Mouse (Mus musculus) v-Abl transformed pro-B cells (cell line): ENCODE results near the gene Gnai2.

ENCODE experiments used
- in situ Hi-C, 2 experiments: fragments of 400-800 bp; cut with MboI; formaldehyde crosslinking; loops; one replicate each; pipeline ENCODE4 v1.15.1; 2025; ENCODE audit not compliant: unreplicated experiment in 2 of 2

Gnai2 gene

GRCm38 (mm10) chr9:107635279-107636028 is at the start of gene Gnai2:
Gene Gnai2, minus strand, starts transcription at chr9:107635367.
- in situ Hi-C loops: loop anchor here in 1 of 2 experiments (25.0 kb wide), 1 partner anchor 427 kb away; the partner anchor contains the start of gene Amigo3

DNA sequence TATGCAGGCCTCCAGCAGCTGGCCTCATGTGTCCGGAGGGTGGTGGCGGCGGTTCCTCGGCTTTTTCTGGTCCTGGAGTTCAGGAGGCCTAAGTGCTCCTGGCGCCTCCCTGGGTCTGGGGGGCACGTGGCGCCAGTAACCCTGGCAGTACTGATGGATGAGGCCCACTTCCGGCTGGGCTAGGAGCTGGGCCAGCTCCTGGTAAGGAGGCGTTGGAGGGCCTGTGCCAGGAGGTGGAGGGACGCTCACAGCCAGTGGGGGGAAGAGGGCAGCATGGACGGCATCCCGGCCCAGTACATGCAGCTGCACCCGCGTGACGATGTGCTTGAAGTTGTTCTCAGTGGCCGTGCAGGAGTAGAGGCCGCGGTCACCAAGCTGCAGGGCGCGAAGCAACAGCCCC is 47.2 kb upstream of the Gnai2 start:
- in situ Hi-C loops: no loop called here

DNA sequence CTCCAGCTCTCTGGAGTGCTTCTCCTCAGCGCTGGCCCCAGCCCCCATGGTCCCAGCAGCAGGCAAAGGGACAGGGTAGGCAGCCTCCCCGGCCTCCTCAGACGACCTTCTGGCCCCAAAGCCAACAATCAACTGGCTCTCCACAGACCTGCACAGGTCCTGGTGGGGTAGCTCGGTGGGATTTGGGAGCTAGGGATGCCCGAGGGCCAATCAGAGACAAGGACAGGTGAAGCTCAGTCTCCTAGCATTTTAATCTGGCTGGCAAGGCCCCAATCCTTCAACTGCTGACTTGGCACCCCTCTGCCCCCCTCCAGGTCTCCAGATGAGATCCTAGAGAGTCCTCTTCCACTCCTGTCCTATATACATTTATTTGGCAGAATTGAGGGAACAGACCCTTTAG is 44.3 kb upstream of the Gnai2 start, which contains the start of gene Gnat1:
Gnat1 (minus strand) TSS at position 212 of the 400 bp plus-strand sequence.
- in situ Hi-C loops: loop anchor here (5.0 kb wide), 3 partner anchors 37 to 322 kb away; no protein-coding TSS in a partner anchor

- in situ Hi-C loops: loop anchor here (5.0 kb wide), 3 partner anchors 37 to 322 kb away; no protein-coding TSS in a partner anchor
Observed at GRCm38 (mm10) chr9:107678861-107679260, 43.7 kb upstream of the Gnai2 start.

- in situ Hi-C loops: loop anchor here (5.0 kb wide), 3 partner anchors 36 to 321 kb away; no protein-coding TSS in a partner anchor
Observed at GRCm38 (mm10) chr9:107677819-107678526, 42.8 kb upstream of the Gnai2 start.

DNA sequence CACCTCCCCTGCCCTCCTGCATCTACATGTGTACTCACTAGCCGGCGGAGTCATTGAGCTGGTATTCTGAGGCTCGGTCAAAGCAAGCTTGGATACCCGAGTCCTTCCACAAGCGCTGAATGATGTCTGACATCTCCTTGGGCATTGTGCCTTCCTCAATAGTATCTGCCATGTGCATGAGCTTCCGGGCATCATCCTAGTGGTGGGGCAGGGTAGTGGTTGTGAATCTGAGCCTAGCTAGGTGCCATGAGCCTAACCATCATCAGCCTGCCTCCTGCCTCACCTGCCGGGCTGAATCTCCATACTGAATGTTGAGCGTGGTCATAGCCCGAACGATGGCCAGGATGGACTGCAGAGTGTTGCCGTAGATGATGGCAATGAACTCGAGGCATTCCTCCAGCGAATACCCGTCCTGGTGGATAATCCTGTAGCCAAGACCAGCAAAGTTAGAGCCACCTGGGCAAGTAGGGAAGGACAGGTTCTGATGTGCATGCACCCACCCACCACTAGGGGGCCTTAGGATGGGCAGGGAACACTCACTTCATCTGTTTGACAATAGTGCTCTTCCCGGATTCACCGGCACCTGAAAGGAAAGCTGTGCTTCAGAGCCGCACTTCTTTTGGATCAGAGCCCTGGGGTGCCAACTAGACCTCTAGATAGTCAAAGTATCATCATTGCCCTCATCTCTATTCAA is 42.1 kb upstream of the Gnai2 start:
- in situ Hi-C loops: loop anchor here (5.0 kb wide), 3 partner anchors 35 to 320 kb away; no protein-coding TSS in a partner anchor

- in situ Hi-C loops: loop anchor here (5.0 kb wide), 3 partner anchors 34 to 319 kb away; no protein-coding TSS in a partner anchor
Observed at GRCm38 (mm10) chr9:107676302-107676701, 41.1 kb upstream of the Gnai2 start.

DNA sequence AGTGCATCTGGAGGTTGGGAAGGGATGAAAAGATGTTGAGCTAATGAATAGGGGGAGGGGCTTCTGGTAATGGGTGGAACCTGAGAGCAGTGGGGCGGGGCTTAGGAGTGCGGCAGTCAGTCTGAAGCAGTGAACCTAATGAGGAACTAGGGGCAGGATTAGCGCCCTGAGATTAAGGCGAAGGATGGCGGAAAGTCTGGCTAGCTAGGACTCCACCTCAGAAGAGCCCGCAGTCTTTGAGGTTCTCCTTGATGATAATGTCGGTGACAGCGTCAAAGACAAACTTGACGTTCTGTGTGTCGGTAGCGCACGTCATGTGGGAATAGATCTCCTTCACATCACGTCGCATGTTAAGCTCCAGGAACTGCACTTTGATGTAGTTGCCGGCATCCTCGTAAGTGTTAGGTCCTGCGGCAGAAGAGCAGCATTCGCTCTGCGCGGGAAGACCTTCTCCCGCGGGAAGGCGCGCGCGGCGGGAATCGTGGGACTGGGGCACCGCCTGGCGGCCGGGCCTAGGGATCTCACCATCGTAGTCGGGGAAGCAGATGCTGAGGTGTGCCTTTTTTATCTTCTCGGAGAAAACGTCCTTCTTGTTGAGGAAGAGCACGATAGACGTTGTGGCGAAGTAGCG is 40.6 kb upstream of the Gnai2 start:
- in situ Hi-C loops: loop anchor here (5.0 kb wide), 3 partner anchors 33 to 318 kb away; no protein-coding TSS in a partner anchor

- in situ Hi-C loops: loop anchor here (5.0 to 25.0 kb wide), 4 partner anchors 33 to 318 kb away; no protein-coding TSS in a partner anchor
Observed at GRCm38 (mm10) chr9:107674609-107675429, 39.7 kb upstream of the Gnai2 start.

DNA sequence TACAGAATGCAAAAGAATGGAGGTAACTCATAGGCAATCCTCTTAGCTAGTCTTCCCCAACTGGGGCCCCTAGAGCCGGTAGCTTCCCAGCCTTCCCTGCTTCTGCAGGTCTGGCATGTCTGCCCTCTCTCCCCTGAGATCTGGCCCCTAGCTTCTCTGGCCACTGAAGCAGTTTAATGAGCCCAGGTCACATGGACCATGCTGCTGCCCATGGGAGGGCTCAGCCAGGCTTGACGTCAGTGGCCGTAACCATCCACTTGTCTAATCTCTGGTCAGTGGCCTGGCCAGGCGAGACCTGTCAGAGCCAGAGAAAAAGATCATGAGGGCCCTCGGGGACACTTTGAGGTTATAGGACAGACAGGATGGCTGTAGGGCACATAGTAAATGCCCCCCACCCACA is 35.1 kb upstream of the Gnai2 start:
- in situ Hi-C loops: loop anchor here in 1 of 2 experiments (25.0 kb wide), 1 partner anchor 308 kb away; no protein-coding TSS in a partner anchor

- in situ Hi-C loops: loop anchor here in 1 of 2 experiments (25.0 kb wide), 1 partner anchor 307 kb away; no protein-coding TSS in a partner anchor
Observed at GRCm38 (mm10) chr9:107669480-107669945, 34.3 kb upstream of the Gnai2 start, which contains the start of gene Slc38a3. Gene Slc38a3, minus strand, starts transcription at chr9:107669530.

DNA sequence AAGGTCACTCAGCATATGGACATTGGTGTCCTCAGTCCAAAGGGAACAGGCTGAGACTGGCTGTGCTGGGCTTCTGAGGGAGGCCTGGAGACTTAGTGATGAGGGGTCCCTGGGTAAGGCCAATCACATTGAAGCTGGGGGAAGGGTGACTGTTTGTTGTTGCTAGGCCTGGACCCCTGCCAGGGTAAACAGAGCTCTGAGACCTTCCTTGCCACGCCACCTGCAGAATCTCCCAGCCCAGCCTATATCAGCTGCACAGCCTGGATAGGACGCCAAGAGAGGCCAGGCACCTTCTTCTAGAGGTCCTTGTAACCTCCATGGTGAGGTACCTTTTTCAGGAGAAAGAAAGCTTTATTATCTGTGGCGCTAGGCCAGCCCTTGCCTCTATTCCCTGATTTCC is 33.7 kb upstream of the Gnai2 start:
- in situ Hi-C loops: loop anchor here in 1 of 2 experiments (25.0 kb wide), 1 partner anchor 307 kb away; no protein-coding TSS in a partner anchor

DNA sequence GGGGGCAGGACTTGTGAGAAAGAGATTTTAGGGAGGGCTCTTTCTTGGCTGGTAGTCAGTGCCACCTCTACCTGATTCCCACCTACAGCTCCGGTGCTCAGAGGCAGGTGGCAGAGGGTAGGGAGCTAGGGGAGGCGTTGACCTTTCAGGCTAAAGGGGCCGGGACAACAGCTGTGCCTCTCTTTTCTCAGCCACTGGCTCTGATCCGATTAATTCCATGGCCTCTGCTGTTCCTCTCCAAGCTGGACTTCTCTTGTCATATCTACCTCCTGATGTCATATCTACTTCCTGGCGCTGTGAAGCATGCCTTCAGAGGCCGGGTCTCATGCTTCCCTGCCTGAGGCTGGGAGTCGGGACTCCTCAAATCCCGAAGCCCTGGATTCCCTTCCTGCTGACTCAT is 32.8 kb upstream of the Gnai2 start:
- in situ Hi-C loops: loop anchor here in 1 of 2 experiments (25.0 kb wide), 1 partner anchor 306 kb away; no protein-coding TSS in a partner anchor

GRCm38 (mm10) chr9:107667219-107667618 is 32.1 kb upstream of the Gnai2 start:
- in situ Hi-C loops: loop anchor here in 1 of 2 experiments (25.0 kb wide), 1 partner anchor 305 kb away; no protein-coding TSS in a partner anchor

- in situ Hi-C loops: loop anchor here in 1 of 2 experiments (25.0 kb wide), 1 partner anchor 304 kb away; no protein-coding TSS in a partner anchor
Observed at GRCm38 (mm10) chr9:107666751-107667205, 31.6 kb upstream of the Gnai2 start.

DNA sequence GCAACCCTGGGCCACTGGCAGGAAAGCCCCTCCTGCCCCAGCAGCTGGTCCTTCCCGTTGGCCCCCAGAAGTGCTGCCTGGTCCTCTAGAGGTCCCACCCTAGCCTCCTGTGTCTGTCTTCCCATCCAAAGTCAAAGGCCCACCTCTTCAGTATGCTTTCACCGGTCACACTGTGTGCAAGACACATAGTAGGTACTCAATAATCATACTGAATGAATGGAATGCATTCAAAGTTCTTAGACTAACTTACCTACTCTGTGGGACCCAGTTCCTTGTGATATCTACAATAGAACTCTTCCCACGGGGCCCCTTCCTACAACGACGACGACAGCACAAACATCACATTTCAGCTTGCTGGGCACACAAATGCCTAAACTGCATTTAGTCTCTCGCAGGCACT is 30.1 kb upstream of the Gnai2 start:
- in situ Hi-C loops: loop anchor here in 1 of 2 experiments (25.0 kb wide), 1 partner anchor 303 kb away; no protein-coding TSS in a partner anchor

GRCm38 (mm10) chr9:107663525-107663924 is 28.4 kb upstream of the Gnai2 start:
- in situ Hi-C loops: loop anchor here in 1 of 2 experiments (5.0 to 25.0 kb wide), 2 partner anchors 74 to 301 kb away; no protein-coding TSS in a partner anchor

DNA sequence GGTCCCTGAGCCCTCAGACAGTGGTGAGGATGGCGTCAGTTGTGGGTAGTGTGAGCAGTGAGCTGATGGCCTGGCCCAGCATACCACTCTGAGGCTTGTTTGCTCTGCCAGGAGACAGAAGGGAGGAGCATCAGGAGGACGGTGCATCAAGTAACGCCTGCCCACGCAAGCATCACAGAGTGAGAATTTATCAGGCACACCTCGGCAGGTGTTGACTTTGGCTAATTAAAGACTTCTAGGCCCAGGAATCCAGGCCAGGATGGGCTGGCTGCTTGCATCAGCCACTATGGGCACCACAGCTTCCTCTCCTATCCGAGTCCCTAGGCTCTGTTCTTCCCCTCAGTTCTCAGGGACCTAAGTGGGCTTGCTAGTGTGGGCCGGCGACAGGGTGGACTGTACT is 27.2 kb upstream of the Gnai2 start:
- in situ Hi-C loops: loop anchor here in 1 of 2 experiments (5.0 to 25.0 kb wide), 2 partner anchors 75 to 300 kb away; no protein-coding TSS in a partner anchor
